Comparison of ENCODE assay signal across 1 mouse cellular context in the genomic region with DNA sequence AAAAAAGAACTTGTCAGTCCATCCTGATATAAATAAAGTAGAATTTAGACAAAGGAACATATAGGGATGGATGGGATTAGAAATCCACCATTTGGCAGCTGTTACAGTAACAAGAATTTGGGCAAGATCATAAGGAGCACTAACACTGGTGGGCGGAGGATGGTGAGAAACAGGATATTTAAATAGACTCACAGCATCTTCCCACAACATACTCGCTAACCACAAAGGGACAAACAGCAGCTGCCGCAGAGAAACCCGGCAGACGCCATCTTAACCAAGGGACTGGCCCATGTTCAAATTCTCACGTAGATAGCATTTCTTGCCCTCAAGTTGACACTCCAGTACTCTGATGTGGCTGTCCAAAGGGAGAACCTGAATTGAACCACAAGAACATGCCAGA.
TF ChIP-seq lines count a peak whose summit lies in the region.

No protein-coding gene starts in this region.

TF ChIP-seq in MEL, 35 proteins besides CTCF, POLR2A, EP300 and RAD21 (continued from another document):
- TF ChIP-seq E2F4 (IDR thresholded peaks at IDR 0.05; ENCODE audit: borderline replicate concordance, low read depth, low read length), result no peak
- no peak for TF ChIP-seq GABPA (IDR thresholded peaks at IDR 0.05; ENCODE audit: low read depth, low read length)
- TF ChIP-seq USF2 (IDR thresholded peaks at IDR 0.05; ENCODE audit: borderline replicate concordance in 1 of 2, insufficient read depth in 1 of 2, low read depth in 1 of 2, low read length in 2 of 2), result no peak
- TF ChIP-seq MYB (IDR thresholded peaks at IDR 0.05; ENCODE audit: low read depth, low read length), result no peak
- TF ChIP-seq MEF2A (IDR thresholded peaks at IDR 0.05; ENCODE audit: extremely low read depth, insufficient replicate concordance, low read depth, low read length, poor library complexity, severe bottlenecking), result no peak
- TF ChIP-seq UBTF (IDR thresholded peaks at IDR 0.05; ENCODE audit: borderline replicate concordance, insufficient read depth, low read depth, low read length), result no peak
